Mouse (Mus musculus) kidney, postnatal 0 days (tissue): ENCODE measurements around the gene Unc13d. TPM values are rescaled to one million over a fixed set of nuclear protein-coding genes. Genes with fewer than 3 reads are reported as not detected.
A peak's percentile ranks its signal among the peaks of the same experiment; 100 is the strongest.

Experiments used
- ATAC-seq: fragments of 200-750 bp; cut with Nextera tagmentation; replicated peaks from 2 replicates; pipeline ENCODE4 v1.8.0; 2017; ENCODE audit warnings: low read depth, moderate number of reproducible peaks, moderate TSS enrichment, moderate library complexity; ENCODE audit not compliant: low FRiP score
- DNase-seq: peaks from one replicate; pipeline ENCODE4 v3.0.0-alpha.2; 2016; ENCODE audit warnings: low spot score
- H3K27ac ChIP-seq: fragments of 300-500 bp; sonication (generic); 2 replicates; pipeline ENCODE4 v1.5.1; 2014; ENCODE audit warnings: mild to moderate bottlenecking
- H3K27me3 ChIP-seq: fragments of 300-500 bp; sonication (generic); 2 replicates; pipeline ENCODE4 v1.6.1; 2014; ENCODE audit warnings: low read length, mixed read lengths; ENCODE audit not compliant: insufficient read depth
- H3K36me3 ChIP-seq: fragments of 300-500 bp; sonication (generic); 2 replicates; pipeline ENCODE4 v1.6.1; 2014; ENCODE audit warnings: low read length, mixed read lengths; ENCODE audit not compliant: insufficient read depth
- H3K4me1 ChIP-seq: fragments of 300-500 bp; sonication (generic); replicated peaks from 2 replicates; pipeline ENCODE4 v1.6.1; 2014; ENCODE audit warnings: antibody characterized with exemption, low read length, mixed read lengths; ENCODE audit not compliant: insufficient read depth
- H3K4me2 ChIP-seq: fragments of 300-500 bp; sonication (generic); 2 replicates; pipeline ENCODE4 v1.6.1; 2014; ENCODE audit warnings: mild to moderate bottlenecking, low read length, moderate library complexity, mixed read lengths
- H3K4me3 ChIP-seq: fragments of 300-500 bp; sonication (generic); replicated peaks from 2 replicates; pipeline ENCODE4 v1.5.1; 2014; ENCODE audit warnings: low read depth, low read length
- H3K9ac ChIP-seq: fragments of 300-500 bp; sonication (generic); 2 replicates; pipeline ENCODE4 v1.6.1; 2014; ENCODE audit warnings: low read depth, low read length
- H3K9me3 ChIP-seq: fragments of 300-500 bp; sonication (generic); replicated peaks from 2 replicates; pipeline ENCODE4 v1.6.1; 2016; ENCODE audit warnings: low read length, inconsistent platforms, mixed read lengths
- CTCF ChIP-seq: IDR thresholded peaks from 2 replicates; pipeline ENCODE4 v1.5.1; 2016; ENCODE audit warnings: antibody characterized with exemption, low read depth, mild to moderate bottlenecking, moderate library complexity
- WGBS: fragments of 180-500 bp; shearing (Covaris S2); extraction: QIAGEN DNeasy Blood & Tissue Kit; methylation state at CpG from one replicate; pipeline ENCODE4 v1.1.7; 2014; 5-methylcytosine and 5-hydroxymethylcytosine counted together
- polyA plus RNA-seq: library from polyadenylated mRNA; unstranded; fragments of >200 nt; fragmentation: Nextera tagmentation; extraction: Ambion mirVana; gene quantifications from 2 replicates; pipeline ENCODE4 v1.2.1, GENCODE M21; 2015

Unc13d gene
- polyA plus RNA-seq, 1 experiment from 2014 or later = 0.54 TPM

- TF ChIP-seq CTCF = no peak
- Histone ChIP-seq H3K4me1 (peaks cover 67% of the 10 kb centered on the region), H3K4me3 (no peak overlapping the region), H3K36me3 (no peaks in the 10 kb centered on the region; the same call in 1 of the 2 replicates), H3K4me2 (peak overlapping the region; percentile 38), H3K9ac (peak overlapping the region; percentile 44), H3K9me3 (no peaks in the 10 kb centered on the region), H3K27me3 (no peaks in the 10 kb centered on the region), H3K27ac (peak overlapping the region; percentile 95)
- 38% methylated on average over 11 of the region's 11 CpGs for WGBS
- DNase-seq = peak; percentile 38
- no peak for ATAC-seq
Observed at GRCm38 (mm10) chr11:116101931-116102381, 24.2 kb upstream of the Unc13d start.

GRCm38 (mm10) chr11:116100839-116101238 lies 23.1 kb upstream of the Unc13d start:
- no peak overlapping the region for H3K4me3 ChIP-seq
- 61% methylated on average over 7 of the region's 7 CpGs for WGBS
- DNase-seq (no peak), ATAC-seq (no peak)
- H3K9ac ChIP-seq = 0 out of 2 replicates have a peak overlapping the region, but pooled peaks have one; percentile 10
- H3K27me3 ChIP-seq = no peaks in the 10 kb centered on the region
- H3K9me3 ChIP-seq = no peaks in the 10 kb centered on the region
- H3K4me1 ChIP-seq = peaks cover 57% of the 10 kb centered on the region
- TF ChIP-seq CTCF = no peak
- peak overlapping the region; percentile 38; the same call in 1 of the 2 replicates for H3K4me2 ChIP-seq
- peak overlapping the region; percentile 95 for H3K27ac ChIP-seq
- no peaks in the 10 kb centered on the region; the same call in 1 of the 2 replicates for H3K36me3 ChIP-seq

DNA sequence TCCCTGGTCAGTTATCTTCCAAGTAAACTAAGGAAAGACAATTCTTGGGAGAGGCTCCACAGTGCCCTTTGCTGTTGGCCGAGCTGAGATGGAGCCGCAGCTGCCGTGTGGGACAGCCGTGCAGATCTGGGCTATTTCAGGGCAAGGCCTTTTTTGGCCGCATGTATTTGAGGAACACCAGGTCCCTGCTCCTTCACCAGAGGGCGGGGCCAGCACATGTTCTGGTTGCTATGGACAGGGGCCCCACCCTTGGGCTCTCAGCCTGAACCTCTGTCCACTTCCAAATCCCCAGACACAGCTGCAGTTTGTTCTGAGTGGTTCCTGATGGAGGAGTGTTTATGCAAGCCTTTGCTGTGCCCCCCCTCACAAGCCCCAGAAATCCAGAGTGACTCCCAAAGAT lies 22.6 kb upstream of the Unc13d start:
- no peaks in the 10 kb centered on the region for H3K27me3 ChIP-seq
- H3K27ac ChIP-seq = peak overlapping the region; percentile 95
- 57% methylated on average over 6 of the region's 6 CpGs for WGBS
- peaks cover 55% of the 10 kb centered on the region for H3K4me1 ChIP-seq
- TF ChIP-seq CTCF = no peak
- DNase-seq = peak; percentile 41
- no peaks in the 10 kb centered on the region for H3K36me3 ChIP-seq
- no peak overlapping the region for H3K4me3 ChIP-seq
- H3K9ac ChIP-seq = peak overlapping the region; percentile 10; the same call in 1 of the 2 replicates
- ATAC-seq = no peak
- H3K4me2 ChIP-seq = peak overlapping the region; percentile 38
- no peaks in the 10 kb centered on the region for H3K9me3 ChIP-seq

DNA sequence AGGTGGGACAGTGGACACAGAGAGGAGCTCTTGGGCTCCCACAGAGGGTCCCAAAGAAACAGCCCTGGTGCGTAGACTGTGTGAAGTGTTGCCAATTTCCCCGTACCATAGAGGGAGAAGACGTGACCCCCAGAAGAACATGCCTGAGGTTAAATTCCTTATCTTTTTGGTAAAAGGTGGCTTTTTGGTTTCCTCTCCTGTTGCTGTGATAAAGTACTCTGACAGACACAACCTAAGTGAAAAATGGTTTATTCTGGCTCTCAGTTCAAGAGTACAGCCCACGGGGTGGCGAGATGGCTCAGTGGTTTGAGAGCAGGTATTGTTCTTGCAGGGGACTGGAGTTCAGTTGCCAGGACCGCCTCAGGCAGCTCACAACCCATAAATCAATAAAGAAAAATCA lies 21.7 kb upstream of the Unc13d start:
- no peak overlapping the region for H3K4me3 ChIP-seq
- 75% methylated on average over 6 of the region's 6 CpGs for WGBS
- TF ChIP-seq CTCF = no peak
- H3K4me1 ChIP-seq = peaks cover 54% of the 10 kb centered on the region
- ATAC-seq (no peak), DNase-seq (no peak)
- H3K27ac ChIP-seq = peak overlapping the region; percentile 95
- H3K9me3 ChIP-seq = no peaks in the 10 kb centered on the region
- H3K9ac ChIP-seq = 0 out of 2 replicates have a peak overlapping the region, but pooled peaks have one; percentile 38
- no peaks in the 10 kb centered on the region for H3K27me3 ChIP-seq
- H3K4me2 ChIP-seq = peak overlapping the region; percentile 38
- H3K36me3 ChIP-seq = no peaks in the 10 kb centered on the region

DNA sequence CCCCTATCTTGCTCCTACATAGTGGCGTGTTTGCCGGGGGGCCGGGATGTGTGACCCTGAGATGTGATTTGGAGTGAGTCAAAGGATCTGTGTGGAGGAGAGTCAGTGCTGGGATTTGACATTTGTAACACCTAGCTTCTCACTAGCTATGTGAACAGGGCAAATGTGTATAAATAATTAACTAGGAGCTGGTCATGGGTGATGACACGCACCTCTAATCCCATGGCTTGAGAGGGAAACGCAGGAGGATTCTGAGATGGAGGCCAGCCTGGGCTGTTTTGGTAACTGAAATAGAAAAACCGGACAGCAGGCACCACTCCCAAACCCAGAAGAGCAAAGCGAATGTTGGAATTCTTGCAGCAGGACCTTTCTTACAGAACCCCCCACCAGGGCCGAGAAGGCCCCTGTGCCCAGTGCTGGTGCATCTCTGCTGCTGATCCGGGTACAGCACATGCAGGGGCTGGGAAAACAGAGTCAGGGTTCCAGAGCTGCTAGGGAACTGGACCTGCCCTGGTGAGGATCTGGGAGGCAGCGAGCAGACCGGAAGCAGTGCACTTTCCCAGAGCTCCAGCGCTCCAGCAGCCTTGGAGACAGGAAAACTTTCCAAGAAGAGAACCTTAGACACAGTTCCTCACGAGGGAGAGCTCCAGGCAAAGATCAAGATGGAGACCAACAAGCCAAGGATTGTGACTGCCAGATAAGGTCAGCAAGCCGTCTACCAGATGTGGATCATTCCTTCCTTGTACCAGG lies 21.1 kb upstream of the Unc13d start:
- peak; percentile 79 for ATAC-seq

DNA sequence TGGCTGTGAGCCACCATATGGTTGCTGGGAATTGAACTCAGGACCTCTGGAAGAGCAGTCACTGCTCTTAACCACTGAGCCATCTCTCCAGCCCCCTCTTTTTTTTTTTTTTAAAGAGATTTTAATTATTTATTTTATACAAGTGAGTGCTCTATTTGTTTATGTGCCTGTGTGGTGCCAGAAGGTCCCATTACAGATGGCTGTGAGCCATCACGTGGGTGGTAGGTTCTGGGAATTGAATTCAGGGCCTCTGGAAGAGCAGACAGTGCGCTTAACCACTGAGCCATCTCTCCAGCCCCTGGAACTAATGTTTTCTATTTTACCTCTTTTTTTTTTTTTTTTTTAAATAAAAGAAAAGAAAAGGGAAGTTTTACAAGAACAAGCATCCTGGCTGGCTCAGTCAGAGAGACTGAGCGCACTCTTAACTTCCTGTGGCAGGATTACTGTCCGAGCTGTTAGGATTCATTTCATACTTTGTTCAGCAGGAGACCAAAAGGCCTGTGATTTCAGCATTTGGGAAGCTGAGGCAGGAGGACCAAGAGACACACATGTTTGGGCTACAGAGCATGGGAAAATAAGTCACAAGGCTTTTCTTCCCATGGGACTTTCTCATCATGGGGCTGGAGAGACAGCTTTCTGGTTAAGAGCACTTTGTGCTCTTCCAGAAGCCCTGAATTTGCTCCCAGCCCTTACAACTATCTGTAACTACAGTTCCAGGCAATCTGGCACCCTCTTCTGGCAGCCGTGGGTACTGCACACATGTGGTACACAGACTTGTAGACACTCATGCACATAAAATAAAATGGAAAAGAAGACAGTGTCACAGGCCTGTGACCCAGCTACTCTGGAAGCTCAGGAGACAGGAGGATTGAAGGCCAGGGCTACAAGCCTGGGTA lies 18.7 kb upstream of the Unc13d start:
- Histone ChIP-seq H3K9ac (no peak overlapping the region), H3K4me3 (no peak overlapping the region), H3K4me2 (no peak overlapping the region), H3K27me3 (no peaks in the 10 kb centered on the region), H3K36me3 (no peaks in the 10 kb centered on the region), H3K9me3 (no peaks in the 10 kb centered on the region), H3K4me1 (peaks cover 29% of the 10 kb centered on the region), H3K27ac (no peak overlapping the region)
- no peak for DNase-seq
- 88% methylated on average over 5 of the region's 5 CpGs for WGBS
- TF ChIP-seq CTCF = peak; percentile 67
- no peak for ATAC-seq

More for the DNA sequence above, 21.1 kb upstream of the Unc13d start:
- peak overlapping the region; percentile 95 for H3K27ac ChIP-seq
- no peak for TF ChIP-seq CTCF
- WGBS = 34% methylated on average over 14 of the region's 14 CpGs
- H3K9me3 ChIP-seq = no peaks in the 10 kb centered on the region
- H3K9ac ChIP-seq = peak overlapping the region; percentile 38; the same call in 1 of the 2 replicates
- peak overlapping the region; percentile 38 for H3K4me2 ChIP-seq
- H3K4me1 ChIP-seq = peaks cover 48% of the 10 kb centered on the region
- H3K4me3 ChIP-seq = no peak overlapping the region
- DNase-seq = peak; percentile 54
- H3K36me3 ChIP-seq = no peaks in the 10 kb centered on the region
- H3K27me3 ChIP-seq = no peaks in the 10 kb centered on the region
